Mouse (Mus musculus): ENCODE results near the gene 4930467E23Rik. TPM values are rescaled to one million over a fixed set of nuclear protein-coding genes. Genes with fewer than 3 reads are reported as not detected.

Gene 4930467E23Rik
- polyA plus RNA-seq (2015; fragmentation: Illumina TruSeq; extraction: RNeasy Lipid Tissue Mini Kit (QIAGEN cat#74804); ENCODE audit: insufficient read depth, low read depth, low replicate concordance): not detected

GRCm38 (mm10) chr8:19729276-19729675, at the start of gene 4930467E23Rik:
TSS of gene 4930467E23Rik (plus strand) at chr8:19729576.

Other genes with a start within 250 kb of the 4930467E23Rik start
- not detected for gene Defb7, start 234.5 kb upstream of the 4930467E23Rik start, polyA plus RNA-seq (2015; fragmentation: Illumina TruSeq; extraction: RNeasy Lipid Tissue Mini Kit (QIAGEN cat#74804); ENCODE audit: insufficient read depth, low read depth, low replicate concordance)
- gene Gm31371, start 173.8 kb downstream of the 4930467E23Rik start, polyA plus RNA-seq (2015; fragmentation: Illumina TruSeq; extraction: RNeasy Lipid Tissue Mini Kit (QIAGEN cat#74804); ENCODE audit: insufficient read depth, low read depth, low replicate concordance): not detected

Data from pancreas, adult 10 weeks (tissue).